Mouse (Mus musculus): Measurements from ENCODE around the gene Copz2. TPM values are rescaled to one million over a fixed set of nuclear protein-coding genes. Genes with fewer than 3 reads are reported as not detected.
A peak's percentile ranks its signal among the peaks of the same experiment; 100 is the strongest.

The Copz2 gene
- polyA plus RNA-seq, 1 experiment from 2014 or later: 14.7 TPM

- H3K4me1 ChIP-seq (ENCODE audit: control insufficient read depth, insufficient read depth, low read length): no peaks in the 10 kb centered on the region
- no peak overlapping the region for H3K27ac ChIP-seq (ENCODE audit: low read depth, low read length)
- 97% methylated on average over 1 of the region's 1 CpGs for WGBS
- no peak overlapping the region for H3K4me3 ChIP-seq (ENCODE audit: low read depth, low read length)
- no peaks in the 10 kb centered on the region for H3K27me3 ChIP-seq (replicated peaks; ENCODE audit: control insufficient read depth, insufficient read depth, low read length)
- no peaks in the 10 kb centered on the region for H3K9me3 ChIP-seq (replicated peaks; ENCODE audit: control insufficient read depth, low read length)
- no peak overlapping the region for H3K9ac ChIP-seq (ENCODE audit: low read length)
- ATAC-seq (no peak), DNase-seq (ENCODE audit: low spot score) (no peak)
- H3K36me3 ChIP-seq (ENCODE audit: control insufficient read depth, insufficient read depth, low read length): peaks cover 96% of the 10 kb centered on the region
- H3K4me2 ChIP-seq (ENCODE audit: low read length): no peak overlapping the region
Observed at GRCm38 (mm10) chr11:96816494-96816893, 33.2 kb upstream of the Copz2 start.

DNA sequence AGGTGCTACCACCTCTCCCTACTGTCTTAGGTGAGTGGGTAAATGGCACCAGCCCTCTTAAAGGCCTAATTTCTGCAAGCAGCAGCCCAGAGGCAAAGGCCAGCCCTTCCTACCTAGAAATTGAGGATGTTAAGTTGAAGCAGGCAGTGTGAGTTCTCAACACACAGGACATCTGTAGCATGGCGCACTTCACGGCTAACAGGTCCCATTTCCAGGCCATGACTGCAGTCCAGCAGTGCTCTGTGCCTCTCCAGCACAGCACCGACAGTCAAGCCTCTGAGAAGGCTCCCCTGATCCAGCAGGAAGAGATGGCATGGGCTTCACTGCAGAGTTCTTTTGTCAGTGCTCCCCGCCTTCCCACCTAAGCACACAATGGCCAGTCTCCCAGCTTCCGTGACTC lies 32.7 kb upstream of the Copz2 start:
- no peak for DNase-seq (ENCODE audit: low spot score)
- H3K4me1 ChIP-seq (ENCODE audit: control insufficient read depth, insufficient read depth, low read length): no peaks in the 10 kb centered on the region
- H3K27me3 ChIP-seq (replicated peaks; ENCODE audit: control insufficient read depth, insufficient read depth, low read length): no peaks in the 10 kb centered on the region
- H3K9me3 ChIP-seq (replicated peaks; ENCODE audit: control insufficient read depth, low read length): no peaks in the 10 kb centered on the region
- no peak for ATAC-seq
- H3K9ac ChIP-seq (ENCODE audit: low read length): no peak overlapping the region
- no peak overlapping the region for H3K4me2 ChIP-seq (ENCODE audit: low read length)
- H3K4me3 ChIP-seq (ENCODE audit: low read depth, low read length): no peak overlapping the region
- 53% methylated on average over 5 of the region's 5 CpGs for WGBS
- H3K36me3 ChIP-seq (ENCODE audit: control insufficient read depth, insufficient read depth, low read length): peaks cover 96% of the 10 kb centered on the region
- H3K27ac ChIP-seq (ENCODE audit: low read depth, low read length): no peak overlapping the region

- ATAC-seq (no peak), DNase-seq (ENCODE audit: low spot score) (no peak)
- Histone ChIP-seq H3K27ac (ENCODE audit: low read depth, low read length) (no peak overlapping the region), H3K4me2 (ENCODE audit: low read length) (no peak overlapping the region), H3K4me3 (ENCODE audit: low read depth, low read length) (no peak overlapping the region), H3K27me3 (replicated peaks; ENCODE audit: control insufficient read depth, insufficient read depth, low read length) (no peaks in the 10 kb centered on the region), H3K36me3 (ENCODE audit: control insufficient read depth, insufficient read depth, low read length) (peaks cover 93% of the 10 kb centered on the region), H3K4me1 (ENCODE audit: control insufficient read depth, insufficient read depth, low read length) (peaks cover under 1% of the 10 kb centered on the region), H3K9ac (ENCODE audit: low read length) (no peak overlapping the region), H3K9me3 (replicated peaks; ENCODE audit: control insufficient read depth, low read length) (no peaks in the 10 kb centered on the region)
- WGBS: 80% methylated on average over 8 of the region's 8 CpGs
Observed at GRCm38 (mm10) chr11:96818128-96818710, 31.5 kb upstream of the Copz2 start.

DNA sequence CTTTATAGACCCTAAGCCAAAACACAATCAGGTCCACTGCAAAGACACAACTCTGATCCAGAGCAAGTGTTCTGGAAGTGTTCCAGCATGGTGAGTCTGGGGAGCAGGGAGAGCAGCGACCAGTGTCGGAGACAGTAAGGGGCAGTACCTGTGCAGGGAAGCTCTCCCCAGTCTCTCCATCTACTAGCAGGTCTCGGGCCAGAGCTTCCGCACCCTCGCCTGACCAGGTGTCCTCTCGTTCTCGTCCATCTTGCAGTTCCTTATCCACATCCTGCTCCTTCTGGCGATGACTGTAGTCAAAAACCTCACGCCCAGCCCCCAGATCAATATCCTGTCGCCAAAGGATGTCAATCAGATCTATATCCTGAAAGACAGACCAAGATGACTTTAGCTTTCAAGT lies 27.7 kb upstream of the Copz2 start:
- Histone ChIP-seq H3K4me3 (ENCODE audit: low read depth, low read length) (no peak overlapping the region), H3K27ac (ENCODE audit: low read depth, low read length) (no peak overlapping the region), H3K4me1 (ENCODE audit: control insufficient read depth, insufficient read depth, low read length) (peaks cover 32% of the 10 kb centered on the region), H3K4me2 (ENCODE audit: low read length) (no peak overlapping the region), H3K9ac (ENCODE audit: low read length) (no peak overlapping the region), H3K9me3 (replicated peaks; ENCODE audit: control insufficient read depth, low read length) (no peaks in the 10 kb centered on the region), H3K27me3 (replicated peaks; ENCODE audit: control insufficient read depth, insufficient read depth, low read length) (no peaks in the 10 kb centered on the region), H3K36me3 (ENCODE audit: control insufficient read depth, insufficient read depth, low read length) (peaks cover 71% of the 10 kb centered on the region)
- DNase-seq (ENCODE audit: low spot score): no peak
- no peak for ATAC-seq
- 93% methylated on average over 10 of the region's 10 CpGs for WGBS

- DNase-seq (ENCODE audit: low spot score): no peak
- peaks cover 38% of the 10 kb centered on the region for H3K4me1 ChIP-seq (ENCODE audit: control insufficient read depth, insufficient read depth, low read length)
Observed at GRCm38 (mm10) chr11:96822675-96823470, 26.8 kb upstream of the Copz2 start.

GRCm38 (mm10) chr11:96823471-96823837 lies 26.2 kb upstream of the Copz2 start:
- H3K4me1 ChIP-seq (ENCODE audit: control insufficient read depth, insufficient read depth, low read length): peaks cover 43% of the 10 kb centered on the region
- H3K27ac ChIP-seq (ENCODE audit: low read depth, low read length): peak overlapping the region; percentile 86
- WGBS: 3% methylated on average over 12 of the region's 13 CpGs
- H3K27me3 ChIP-seq (replicated peaks; ENCODE audit: control insufficient read depth, insufficient read depth, low read length): no peaks in the 10 kb centered on the region
- DNase-seq (ENCODE audit: low spot score) (no peak), ATAC-seq (peak; percentile 22)
- H3K9me3 ChIP-seq (replicated peaks; ENCODE audit: control insufficient read depth, low read length): no peaks in the 10 kb centered on the region
- peaks cover 68% of the 10 kb centered on the region for H3K36me3 ChIP-seq (ENCODE audit: control insufficient read depth, insufficient read depth, low read length)
- peak overlapping the region; percentile 92 for H3K4me2 ChIP-seq (ENCODE audit: low read length)
- H3K4me3 ChIP-seq (ENCODE audit: low read depth, low read length): peak overlapping the region; percentile 43
- peak overlapping the region; percentile 66 for H3K9ac ChIP-seq (ENCODE audit: low read length)

More at GRCm38 (mm10) chr11:96822675-96823470, 26.8 kb upstream of the Copz2 start:
- Histone ChIP-seq H3K9ac (ENCODE audit: low read length) (peak overlapping the region; percentile 66), H3K27ac (ENCODE audit: low read depth, low read length) (no peak overlapping the region), H3K4me2 (ENCODE audit: low read length) (peak overlapping the region; percentile 92), H3K36me3 (ENCODE audit: control insufficient read depth, insufficient read depth, low read length) (peaks cover 71% of the 10 kb centered on the region), H3K4me3 (ENCODE audit: low read depth, low read length) (peak overlapping the region; percentile 43), H3K27me3 (replicated peaks; ENCODE audit: control insufficient read depth, insufficient read depth, low read length) (no peaks in the 10 kb centered on the region), H3K9me3 (replicated peaks; ENCODE audit: control insufficient read depth, low read length) (no peaks in the 10 kb centered on the region)
- WGBS: 39% methylated on average over 4 of the region's 4 CpGs
- no peak for ATAC-seq

DNA sequence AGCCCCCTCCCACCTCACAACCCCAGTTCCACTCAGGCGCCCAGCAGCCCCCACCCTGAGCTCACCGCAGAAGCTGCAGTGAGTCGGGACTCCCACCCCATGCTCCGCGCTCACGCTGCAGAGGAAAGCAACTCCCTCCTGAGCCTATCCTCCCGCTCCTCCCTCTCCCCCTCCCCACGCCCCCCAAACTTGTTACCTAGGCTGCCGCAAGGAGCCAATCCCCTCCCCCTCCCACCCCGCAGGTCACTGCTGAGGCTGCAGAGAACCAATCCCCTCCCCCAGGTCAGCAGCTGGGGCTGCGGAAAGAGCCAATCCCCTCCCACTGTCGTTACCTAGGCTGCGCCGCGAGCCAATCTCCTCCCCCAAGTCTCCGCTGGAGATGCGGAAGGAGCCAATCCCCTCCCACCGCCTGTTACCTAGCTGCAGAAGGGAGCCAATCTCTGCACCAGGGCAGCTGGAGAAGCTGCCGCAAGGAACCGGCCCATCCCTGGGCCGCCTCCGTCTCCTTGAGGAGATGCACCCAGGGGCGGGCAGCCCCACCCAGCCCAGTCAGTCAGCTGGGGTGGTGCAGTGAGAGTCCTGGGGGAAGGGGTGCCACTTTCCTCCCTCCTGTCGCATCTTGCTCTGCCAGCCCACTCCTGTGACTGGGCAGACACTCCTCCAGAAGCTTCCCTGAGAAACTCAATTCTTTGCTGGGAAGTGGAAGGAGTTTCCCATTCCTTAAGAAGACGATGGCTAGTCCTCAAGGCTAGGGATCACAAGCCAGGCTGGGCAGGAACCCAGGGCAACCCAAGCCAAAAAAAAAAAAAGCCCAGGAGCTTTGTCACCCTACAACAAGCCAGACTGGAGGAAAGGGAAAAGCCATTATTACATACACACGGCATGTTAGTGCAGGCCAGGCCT lies 25.5 kb upstream of the Copz2 start:
- Histone ChIP-seq H3K36me3 (ENCODE audit: control insufficient read depth, insufficient read depth, low read length) (peaks cover 61% of the 10 kb centered on the region), H3K4me2 (ENCODE audit: low read length) (peak overlapping the region; percentile 92), H3K27ac (ENCODE audit: low read depth, low read length) (peak overlapping the region; percentile 86), H3K4me1 (ENCODE audit: control insufficient read depth, insufficient read depth, low read length) (peaks cover 48% of the 10 kb centered on the region), H3K9ac (ENCODE audit: low read length) (peak overlapping the region; percentile 66), H3K9me3 (replicated peaks; ENCODE audit: control insufficient read depth, low read length) (no peaks in the 10 kb centered on the region), H3K4me3 (ENCODE audit: low read depth, low read length) (peak overlapping the region; percentile 43), H3K27me3 (replicated peaks; ENCODE audit: control insufficient read depth, insufficient read depth, low read length) (no peaks in the 10 kb centered on the region)
- WGBS: under 1% methylated on average over 26 of the region's 26 CpGs
- DNase-seq (ENCODE audit: low spot score) (peak; percentile 96), ATAC-seq (peak; percentile 93)

DNA sequence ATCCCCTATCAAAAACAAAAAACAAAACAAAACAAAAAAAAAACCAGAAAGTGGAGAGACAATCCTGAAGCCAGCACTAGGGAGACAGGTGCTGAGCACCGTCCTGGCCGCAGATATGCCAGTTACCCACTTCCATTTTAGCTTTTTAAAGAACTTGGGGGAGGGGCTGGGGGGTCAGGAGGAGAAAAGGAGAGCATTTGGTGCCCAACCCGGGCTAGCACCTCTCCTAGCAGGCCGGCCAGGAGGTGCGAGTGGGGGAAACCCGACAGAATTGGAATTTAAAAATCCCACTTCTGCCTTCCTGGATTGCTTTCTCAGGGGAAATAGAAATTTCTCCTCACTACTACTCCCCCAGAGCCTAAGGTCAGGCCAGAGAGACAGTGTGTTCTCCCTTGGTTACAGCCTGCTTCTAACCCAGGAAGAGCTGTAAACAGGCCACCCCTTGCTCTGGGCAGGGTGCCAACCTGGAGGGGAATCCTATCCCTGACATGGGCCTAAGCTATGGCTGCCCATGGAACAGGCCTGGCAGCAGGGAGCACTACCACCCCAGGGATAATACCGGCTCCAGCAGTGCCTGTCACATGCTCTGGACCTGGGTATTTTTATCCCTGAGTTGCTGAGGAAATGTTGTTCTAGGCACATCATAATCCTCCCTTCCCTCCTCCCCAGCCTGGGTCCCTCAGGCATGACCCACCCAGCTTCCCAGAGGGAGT lies 24.7 kb upstream of the Copz2 start:
- H3K4me1 ChIP-seq (ENCODE audit: control insufficient read depth, insufficient read depth, low read length): peaks cover 48% of the 10 kb centered on the region
- peak overlapping the region; percentile 66 for H3K9ac ChIP-seq (ENCODE audit: low read length)
- peaks cover 53% of the 10 kb centered on the region for H3K36me3 ChIP-seq (ENCODE audit: control insufficient read depth, insufficient read depth, low read length)
- H3K4me2 ChIP-seq (ENCODE audit: low read length): peak overlapping the region; percentile 92
- H3K27me3 ChIP-seq (replicated peaks; ENCODE audit: control insufficient read depth, insufficient read depth, low read length): no peaks in the 10 kb centered on the region
- 36% methylated on average over 7 of the region's 7 CpGs for WGBS
- no peak for ATAC-seq
- no peaks in the 10 kb centered on the region for H3K9me3 ChIP-seq (replicated peaks; ENCODE audit: control insufficient read depth, low read length)
- H3K27ac ChIP-seq (ENCODE audit: low read depth, low read length): peak overlapping the region; percentile 86
- peak; percentile 53 for DNase-seq (ENCODE audit: low spot score)
- peak overlapping the region; percentile 43; the same call in 1 of the 2 replicates for H3K4me3 ChIP-seq (ENCODE audit: low read depth, low read length)

Measured in forebrain, embryonic 14.5 days (tissue).